17 mouse cellular contexts compared by ENCODE assay signal in the genomic region with DNA sequence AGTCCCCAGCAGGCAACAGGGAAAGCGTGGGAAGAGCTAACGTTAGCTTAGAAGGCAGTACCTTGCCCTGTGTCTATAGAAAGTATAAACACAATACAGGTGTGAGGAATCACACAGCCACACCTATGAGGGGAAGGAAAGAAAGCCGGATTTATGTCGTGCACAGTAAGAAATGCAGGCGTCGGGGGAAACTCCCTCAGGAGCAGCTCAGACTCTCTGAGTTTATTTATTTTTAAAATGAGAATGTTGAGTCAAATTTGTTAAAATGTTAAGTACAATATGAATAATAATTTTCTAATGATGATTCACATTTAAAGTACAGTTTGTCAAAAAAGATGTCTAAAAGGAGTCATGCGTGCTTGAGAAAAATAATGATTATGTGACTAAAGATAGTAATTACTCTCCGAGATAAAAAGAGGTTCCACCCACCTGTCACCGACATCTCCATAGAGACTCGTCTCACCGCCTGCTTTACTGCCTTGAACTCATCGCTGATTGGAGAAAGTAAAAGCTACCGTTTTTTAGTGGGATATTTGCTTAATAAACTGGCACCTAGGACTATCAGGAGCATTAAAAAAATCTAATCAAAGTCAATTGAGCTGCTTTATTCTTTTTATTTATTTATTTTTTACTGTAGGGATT.
"Had no signal": no experiment of that assay in that cellular context is flagged by ENCODE, and none has a peak within 500 bp of the region (broad histone marks: within the 10 kb centered on the region; RNA-seq: fewer than 3 reads in every experiment).

No protein-coding gene starts in this region.

- DNase-seq: kidney, adult 18-20 months; kidney, postnatal 10 days; kidney, postnatal 4 days; lung, adult 2 months; lung, postnatal 36 days; midbrain, embryonic 14.5 days; right cerebral cortex, adult 18-20 months; right cerebral cortex, postnatal 4 days; spleen, adult 18-20 months; thymus, adult 2 months; thymus, postnatal 25 days had no signal

- H3K4me3 ChIP-seq: limb, embryonic 10.5 days; liver, embryonic 15.5 days; myocyte; neural tube, embryonic 15.5 days had no signal

- H3K4me2 ChIP-seq: liver, embryonic 11.5 days; liver, embryonic 15.5 days; neural tube, embryonic 15.5 days had no signal

- ATAC-seq: lung, postnatal 0 days had no signal

- H3K9me3 ChIP-seq: limb, embryonic 10.5 days; liver, embryonic 15.5 days; neural tube, embryonic 15.5 days had no signal

- H3K36me3 ChIP-seq: limb, embryonic 10.5 days; liver, embryonic 15.5 days; neural tube, embryonic 15.5 days had no signal

- H3K9ac ChIP-seq: liver, embryonic 15.5 days; neural tube, embryonic 15.5 days had no signal

- H3K4me1 ChIP-seq: limb, embryonic 10.5 days; liver, embryonic 15.5 days; neural tube, embryonic 15.5 days had no signal

- H3K27ac ChIP-seq: limb, embryonic 10.5 days; liver, embryonic 15.5 days; neural tube, embryonic 15.5 days had no signal

- H3K27me3 ChIP-seq: liver, embryonic 15.5 days; neural tube, embryonic 15.5 days had no signal
